Mouse (Mus musculus) T-helper 2 cell (primary cell): ENCODE data around the gene Podxl2.

Source experiments
- in situ Hi-C: fragments of 300-600 bp; cut with MboI, MseI; formaldehyde crosslinking; loops from one replicate; pipeline ENCODE4 v1.15.1; 2025; ENCODE audit warnings: high pct_unique_total_duplicates

The Podxl2 gene

GRCm38 (mm10) chr6:88830112-88830702 lies 44.6 kb downstream of the Podxl2 start:
- in situ Hi-C loops = loop anchor here (10.0 kb wide), 1 partner anchor 635 kb away; the partner anchor contains the start of gene Gata2

- in situ Hi-C loops = no loop called here
Observed at GRCm38 (mm10) chr6:88829579-88829978, 45.3 kb downstream of the Podxl2 start.

- in situ Hi-C loops = no loop called here
Observed at GRCm38 (mm10) chr6:88828206-88829009, 46.4 kb downstream of the Podxl2 start.

GRCm38 (mm10) chr6:88827395-88828205 lies 47.2 kb downstream of the Podxl2 start:
- in situ Hi-C loops = no loop called here

DNA sequence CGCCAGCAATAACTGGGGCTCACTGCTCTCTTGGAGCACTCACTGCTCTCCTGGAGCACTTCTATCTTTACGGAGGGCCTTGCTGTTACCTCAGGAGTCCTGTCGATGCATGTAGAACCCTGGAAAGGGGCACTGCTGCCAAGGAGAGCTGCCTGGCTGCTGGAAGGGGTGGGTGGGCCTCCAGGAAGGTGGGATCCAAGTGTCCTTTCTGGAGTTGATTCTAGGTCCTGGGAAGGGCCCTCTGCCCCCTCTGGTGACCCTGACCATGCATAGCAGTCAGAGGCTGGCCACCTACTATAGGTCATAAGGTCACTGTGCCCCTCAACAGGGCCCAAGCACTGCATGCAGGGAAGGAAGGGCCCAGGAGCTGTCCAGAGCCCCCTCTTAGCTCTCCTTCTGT lies 47.9 kb downstream of the Podxl2 start:
- in situ Hi-C loops = no loop called here

GRCm38 (mm10) chr6:88826545-88826944 lies 48.3 kb downstream of the Podxl2 start:
- in situ Hi-C loops = no loop called here

DNA sequence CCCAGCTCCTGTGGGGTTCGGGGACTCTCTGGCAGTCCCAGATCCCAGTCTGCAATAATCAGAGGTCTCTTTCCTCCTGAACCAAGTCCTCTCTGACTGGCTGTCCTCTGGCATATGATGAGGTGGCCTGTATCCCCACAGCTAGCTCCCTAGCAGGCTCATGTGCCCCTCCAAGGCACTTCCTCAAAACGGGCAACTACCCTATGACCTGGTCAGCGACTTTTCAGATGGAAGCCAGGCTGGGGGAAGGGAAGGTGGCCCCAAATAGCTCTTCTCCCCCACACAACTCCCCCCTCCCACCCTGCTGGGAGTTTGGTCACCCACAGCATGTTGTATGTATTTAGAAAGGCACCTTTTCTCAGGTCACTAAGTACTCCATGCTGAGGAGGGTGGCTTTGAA lies 48.8 kb downstream of the Podxl2 start:
- in situ Hi-C loops = no loop called here

- in situ Hi-C loops = no loop called here
Observed at GRCm38 (mm10) chr6:88824183-88824582, 50.7 kb downstream of the Podxl2 start.

GRCm38 (mm10) chr6:88821901-88822300 lies 52.9 kb downstream of the Podxl2 start:
- in situ Hi-C loops = no loop called here

DNA sequence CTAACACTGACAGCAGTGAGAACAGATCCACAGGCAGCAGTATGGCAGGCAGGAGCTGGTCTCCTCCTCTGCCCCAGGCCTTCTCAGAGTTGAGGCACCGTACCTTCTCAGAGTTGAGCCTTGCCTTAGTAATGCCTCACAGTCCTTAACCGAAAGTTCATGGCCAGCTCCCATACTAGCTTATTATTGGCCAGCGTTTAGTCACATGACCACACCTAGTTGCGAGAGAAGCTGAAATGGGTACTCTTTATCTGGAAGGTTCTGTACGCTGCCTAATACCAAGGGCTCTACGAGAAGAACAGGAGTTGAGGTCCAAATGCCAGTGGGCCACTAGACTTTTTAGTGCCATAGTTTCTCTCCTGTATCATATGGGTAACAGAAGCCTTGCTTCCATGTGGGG lies 53.5 kb downstream of the Podxl2 start:
- in situ Hi-C loops = no loop called here

DNA sequence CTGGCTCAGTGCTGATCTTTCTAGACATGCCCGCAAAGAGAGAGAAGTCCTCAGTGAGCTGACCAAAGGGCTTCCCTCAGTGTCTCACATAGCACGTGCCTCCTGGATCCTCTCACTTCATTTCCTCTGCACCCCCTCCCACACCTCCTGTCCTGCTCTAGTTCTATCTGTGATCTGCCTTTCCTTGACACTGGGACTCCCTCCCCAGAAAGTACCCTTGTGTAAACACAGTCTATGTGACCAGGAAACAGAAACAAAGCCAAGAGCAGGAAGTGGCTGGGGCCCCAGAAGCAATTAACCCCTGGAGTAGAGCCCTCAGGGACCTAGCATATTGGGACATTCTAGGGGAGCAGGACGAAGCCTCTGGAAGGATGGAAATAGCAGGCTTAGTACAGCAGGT lies 54.0 kb downstream of the Podxl2 start:
- in situ Hi-C loops = no loop called here

- in situ Hi-C loops = no loop called here
Observed at GRCm38 (mm10) chr6:88816913-88817312, 57.9 kb downstream of the Podxl2 start.

- in situ Hi-C loops = no loop called here
Observed at GRCm38 (mm10) chr6:88815489-88815888, 59.4 kb downstream of the Podxl2 start.

- in situ Hi-C loops = no loop called here
Observed at GRCm38 (mm10) chr6:88815036-88815435, 59.8 kb downstream of the Podxl2 start.

- in situ Hi-C loops = no loop called here
Observed at GRCm38 (mm10) chr6:88813832-88814231, 61.0 kb downstream of the Podxl2 start.

DNA sequence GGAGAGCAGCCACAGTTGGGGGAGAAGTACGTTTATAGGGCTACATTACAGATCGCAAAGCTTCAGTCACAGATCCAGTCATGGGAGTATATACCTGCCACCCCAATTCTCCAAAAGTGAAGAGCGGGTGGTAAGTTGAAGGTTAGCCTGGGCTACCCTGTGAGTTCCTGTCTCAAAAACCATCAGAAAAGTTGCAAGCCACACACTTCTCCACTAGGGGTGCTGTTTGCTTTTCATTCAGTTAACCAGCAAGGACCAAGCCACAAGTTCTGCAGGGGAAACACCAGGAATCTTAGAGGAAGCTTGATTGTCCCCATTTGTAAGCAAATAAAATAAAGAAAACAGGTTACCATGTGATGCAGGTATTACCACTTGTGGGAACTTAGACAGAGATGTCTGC lies 62.0 kb downstream of the Podxl2 start:
- in situ Hi-C loops = no loop called here

GRCm38 (mm10) chr6:88811880-88812400 lies 62.9 kb downstream of the Podxl2 start:
- in situ Hi-C loops = no loop called here

DNA sequence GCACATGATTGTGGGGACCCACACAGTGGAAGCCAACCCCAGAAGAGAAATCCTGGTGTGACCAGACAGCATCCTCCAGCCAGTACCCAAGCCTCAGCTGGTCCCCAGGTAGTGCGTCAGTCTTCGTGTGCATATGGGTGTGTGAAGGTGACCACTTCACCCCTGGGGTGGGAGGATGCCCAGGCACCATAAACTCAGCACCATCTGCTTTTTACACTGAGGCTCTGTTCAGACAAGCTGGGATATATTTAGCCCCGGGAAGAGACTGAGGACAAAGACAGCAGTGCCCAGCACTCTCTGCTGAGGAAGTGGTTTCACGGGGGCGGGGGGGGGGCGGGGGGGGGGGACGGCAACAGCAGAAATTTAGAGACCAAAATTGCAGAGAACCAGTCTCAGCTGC lies 63.4 kb downstream of the Podxl2 start:
- in situ Hi-C loops = no loop called here

GRCm38 (mm10) chr6:88810291-88810690 lies 64.6 kb downstream of the Podxl2 start:
- in situ Hi-C loops = no loop called here

- in situ Hi-C loops = no loop called here
Observed at GRCm38 (mm10) chr6:88809091-88810037, 65.5 kb downstream of the Podxl2 start.

- in situ Hi-C loops = no loop called here
Observed at GRCm38 (mm10) chr6:88804966-88805577, 69.8 kb downstream of the Podxl2 start.
